Mouse (Mus musculus) forebrain, embryonic 11.5 days (tissue): ENCODE measurements around the gene Ptprn2. TPM values are rescaled to one million over a fixed set of nuclear protein-coding genes. Genes with fewer than 3 reads are reported as not detected.
A peak's percentile ranks its signal among the peaks of the same experiment; 100 is the strongest.

Experiments
- ATAC-seq: fragments of 200-750 bp; cut with Nextera tagmentation; replicated peaks from 2 replicates; pipeline ENCODE4 v1.8.0; 2017; ENCODE audit warnings: moderate TSS enrichment; ENCODE audit not compliant: low FRiP score
- DNase-seq: peaks from one replicate; pipeline ENCODE4 v3.0.0-alpha.2; 2017; ENCODE audit warnings: low spot score
- H3K27ac ChIP-seq: fragments of 300-500 bp; sonication (generic); 2 replicates; pipeline ENCODE4 v1.5.1; 2014; ENCODE audit warnings: low read depth, low read length
- H3K27me3 ChIP-seq: fragments of 300-500 bp; sonication (generic); 2 replicates; pipeline ENCODE4 v1.6.1; 2014; ENCODE audit warnings: mild to moderate bottlenecking, low read length, mixed read lengths; ENCODE audit not compliant: control insufficient read depth, insufficient read depth
- H3K36me3 ChIP-seq: fragments of 300-500 bp; sonication (generic); 2 replicates; pipeline ENCODE4 v1.6.1; 2014; ENCODE audit warnings: mild to moderate bottlenecking, low read length, moderate library complexity, mixed read lengths; ENCODE audit not compliant: control insufficient read depth, insufficient read depth
- H3K4me1 ChIP-seq: fragments of 300-500 bp; sonication (generic); replicated peaks from 2 replicates; pipeline ENCODE4 v1.6.1; 2014; ENCODE audit warnings: low read length, mixed read lengths; ENCODE audit not compliant: control insufficient read depth, insufficient read depth
- H3K4me2 ChIP-seq: fragments of 300-500 bp; sonication (generic); 2 replicates; pipeline ENCODE4 v1.6.1; 2014; ENCODE audit warnings: low read depth, mild to moderate bottlenecking, low read length, moderate library complexity, mixed read lengths; ENCODE audit not compliant: severe bottlenecking
- H3K4me3 ChIP-seq: fragments of 300-500 bp; sonication (generic); 2 replicates; pipeline ENCODE4 v1.5.1; 2014; ENCODE audit warnings: low read depth, low read length
- H3K9ac ChIP-seq: fragments of 300-500 bp; sonication (generic); 2 replicates; pipeline ENCODE4 v1.6.1; 2014; ENCODE audit warnings: low read length
- H3K9me3 ChIP-seq: fragments of 300-500 bp; sonication (generic); 2 replicates; pipeline ENCODE4 v1.6.1; 2016; ENCODE audit warnings: low read length, mixed read lengths; ENCODE audit not compliant: control insufficient read depth
- WGBS: fragments of 180-500 bp; shearing (Covaris S2); extraction: QIAGEN DNeasy Blood & Tissue Kit; methylation state at CpG from one replicate; pipeline ENCODE4 v1.1.7; 2014; 5-methylcytosine and 5-hydroxymethylcytosine counted together
- polyA plus RNA-seq: library from polyadenylated mRNA; unstranded; fragments of >200 nt; fragmentation: Nextera tagmentation; extraction: Ambion mirVana; gene quantifications from 2 replicates; pipeline ENCODE4 v1.2.1, GENCODE M21; 2014

Ptprn2 gene
- polyA plus RNA-seq, 1 experiment from 2014 or later = 6.8 TPM

DNA sequence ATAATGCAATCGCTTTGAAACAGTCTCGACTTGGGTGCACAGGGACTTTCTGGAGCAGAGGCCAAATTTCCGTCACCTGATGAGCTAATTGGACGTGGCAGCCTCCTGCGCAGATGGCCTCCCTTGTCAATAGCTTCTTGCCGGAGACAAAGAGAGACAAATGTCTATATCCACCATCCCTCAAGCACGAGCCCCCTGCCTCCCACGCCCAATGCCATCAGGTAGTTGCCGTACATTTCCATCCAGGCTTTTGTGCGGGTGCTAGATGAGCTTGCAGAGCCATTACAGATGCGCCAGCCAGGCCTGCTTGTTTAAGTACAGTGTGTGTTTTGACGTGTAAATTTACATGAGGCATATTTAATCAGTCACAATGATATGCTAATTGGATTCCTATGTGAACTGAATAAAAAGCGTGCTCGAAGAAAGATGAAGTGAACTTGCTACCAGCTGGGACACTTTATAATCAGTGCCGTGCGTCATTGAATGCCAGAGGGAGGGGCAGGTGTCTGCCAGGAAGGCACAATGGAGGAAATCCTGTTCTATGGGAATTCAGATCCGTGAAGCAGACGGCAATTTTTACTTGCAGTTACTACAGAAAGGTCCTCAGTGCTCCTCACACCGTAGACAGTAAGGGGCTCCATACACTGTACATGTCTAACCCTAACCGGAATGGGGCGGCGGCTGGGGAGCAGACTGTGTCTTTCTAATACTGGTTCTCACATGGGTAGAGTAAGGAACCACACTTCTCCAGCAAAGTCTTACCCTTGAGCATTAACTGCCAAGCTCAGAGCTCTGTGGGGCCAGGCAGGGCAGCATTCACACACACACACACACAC is 434.4 kb downstream of the Ptprn2 start:
- Histone ChIP-seq H3K4me1 (peaks cover 9% of the 10 kb centered on the region; the same call in 1 of the 2 replicates), H3K4me2 (no peak overlapping the region), H3K9ac (no peak overlapping the region), H3K27me3 (no peaks in the 10 kb centered on the region), H3K9me3 (no peaks in the 10 kb centered on the region), H3K36me3 (no peaks in the 10 kb centered on the region), H3K27ac (peak overlapping the region; percentile 58), H3K4me3 (no peak overlapping the region)
- ATAC-seq (peak; percentile 82), DNase-seq (peak; percentile 62)
- WGBS = 55% methylated on average over 22 of the region's 22 CpGs

GRCm38 (mm10) chr12:116927115-116927514 is 441.6 kb downstream of the Ptprn2 start:
- Histone ChIP-seq H3K4me1 (0 out of 2 replicates have a peak, but pooled peaks cover 3% of the 10 kb centered on the region), H3K27ac (no peak overlapping the region), H3K27me3 (no peaks in the 10 kb centered on the region; the same call in 1 of the 2 replicates), H3K36me3 (no peaks in the 10 kb centered on the region), H3K9ac (no peak overlapping the region), H3K9me3 (no peaks in the 10 kb centered on the region), H3K4me3 (no peak overlapping the region), H3K4me2 (no peak overlapping the region)
- no peak for DNase-seq
- ATAC-seq = peak; percentile 42
- WGBS = 21% methylated on average over 5 of the region's 5 CpGs

GRCm38 (mm10) chr12:116927516-116927915 is 442.0 kb downstream of the Ptprn2 start:
- no peak overlapping the region for H3K27ac ChIP-seq
- no peak for DNase-seq
- ATAC-seq = no peak
- H3K4me1 ChIP-seq = 0 out of 2 replicates have a peak, but pooled peaks cover 3% of the 10 kb centered on the region
- H3K9me3 ChIP-seq = no peaks in the 10 kb centered on the region
- no peak overlapping the region for H3K4me3 ChIP-seq
- no peaks in the 10 kb centered on the region for H3K36me3 ChIP-seq
- H3K9ac ChIP-seq = no peak overlapping the region
- no peaks in the 10 kb centered on the region; the same call in 1 of the 2 replicates for H3K27me3 ChIP-seq
- no peak overlapping the region for H3K4me2 ChIP-seq
- 93% methylated on average over 1 of the region's 1 CpGs for WGBS

GRCm38 (mm10) chr12:116938158-116938854 is 452.8 kb downstream of the Ptprn2 start:
- DNase-seq (peak; percentile 73), ATAC-seq (peak; percentile 86)
- Histone ChIP-seq H3K4me2 (no peak overlapping the region), H3K9ac (no peak overlapping the region), H3K36me3 (no peaks in the 10 kb centered on the region), H3K9me3 (no peaks in the 10 kb centered on the region), H3K27ac (no peak overlapping the region), H3K4me1 (peaks cover 4% of the 10 kb centered on the region; the same call in 1 of the 2 replicates), H3K4me3 (no peak overlapping the region), H3K27me3 (peaks cover 20% of the 10 kb centered on the region)
- WGBS = 11% methylated on average over 3 of the region's 3 CpGs

DNA sequence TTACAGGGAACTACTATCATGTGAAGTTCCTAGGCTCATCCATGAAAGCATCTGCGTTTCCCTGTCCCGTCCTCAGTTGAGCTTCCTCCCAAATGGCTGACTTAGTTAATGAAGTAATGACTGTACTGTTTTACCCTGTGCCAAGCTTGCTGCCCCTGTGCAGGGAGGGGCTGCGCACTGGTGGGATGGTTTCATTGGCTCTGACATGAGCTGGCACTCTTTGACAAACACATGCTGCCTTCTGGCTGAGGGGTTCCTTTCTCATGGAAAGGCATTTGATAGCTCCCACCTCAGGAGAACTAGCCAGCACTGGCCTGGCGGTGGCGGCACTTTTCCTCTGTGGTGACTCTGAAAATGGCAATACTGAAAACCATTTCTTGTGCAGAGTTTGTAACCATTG is 458.4 kb downstream of the Ptprn2 start:
- Histone ChIP-seq H3K9ac (no peak overlapping the region), H3K9me3 (no peaks in the 10 kb centered on the region), H3K4me1 (peaks cover 3% of the 10 kb centered on the region; the same call in 1 of the 2 replicates), H3K4me3 (no peak overlapping the region), H3K36me3 (no peaks in the 10 kb centered on the region), H3K27ac (no peak overlapping the region), H3K27me3 (peaks cover 6% of the 10 kb centered on the region; the same call in 1 of the 2 replicates), H3K4me2 (no peak overlapping the region)
- no peak for ATAC-seq
- whole genome bisulfite sequencing = 84% methylated on average over 5 of the region's 5 CpGs
- no peak for DNase-seq

- no peaks in the 10 kb centered on the region for H3K9me3 ChIP-seq
- no peaks in the 10 kb centered on the region; the same call in 1 of the 2 replicates for H3K27me3 ChIP-seq
- no peak overlapping the region for H3K4me2 ChIP-seq
- DNase-seq (no peak), ATAC-seq (no peak)
- no peak overlapping the region for H3K27ac ChIP-seq
- no peaks in the 10 kb centered on the region for H3K4me1 ChIP-seq
- H3K36me3 ChIP-seq = no peaks in the 10 kb centered on the region
- no peak overlapping the region for H3K4me3 ChIP-seq
- H3K9ac ChIP-seq = no peak overlapping the region
- WGBS = 53% methylated on average over 4 of the region's 4 CpGs
Measured at GRCm38 (mm10) chr12:116948151-116948928, 462.8 kb downstream of the Ptprn2 start.

DNA sequence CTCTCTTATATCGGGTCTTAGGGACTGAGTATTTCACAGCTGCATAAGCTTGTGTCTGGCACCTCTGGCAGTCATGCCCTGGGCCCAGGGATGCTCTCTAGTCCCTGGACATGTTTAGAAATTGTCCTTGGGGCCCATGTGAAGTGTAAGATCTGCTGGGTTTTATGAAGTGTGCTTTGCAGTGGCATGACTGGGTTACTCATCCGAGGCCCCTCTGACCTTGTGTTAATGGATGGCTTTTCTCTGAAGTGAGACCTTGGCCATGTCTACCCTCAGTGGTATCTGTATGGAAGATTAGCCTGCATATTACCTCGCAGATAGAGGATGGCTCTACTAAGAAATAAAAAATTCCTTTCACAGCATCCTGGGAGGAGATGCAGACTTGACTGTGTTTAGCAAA is 464.2 kb downstream of the Ptprn2 start:
- no peak overlapping the region for H3K9ac ChIP-seq
- WGBS = 86% methylated on average over 3 of the region's 3 CpGs
- H3K27ac ChIP-seq = no peak overlapping the region
- H3K36me3 ChIP-seq = no peaks in the 10 kb centered on the region
- H3K4me3 ChIP-seq = no peak overlapping the region
- ATAC-seq = no peak
- DNase-seq = no peak
- no peaks in the 10 kb centered on the region for H3K27me3 ChIP-seq
- no peaks in the 10 kb centered on the region for H3K9me3 ChIP-seq
- H3K4me2 ChIP-seq = no peak overlapping the region
- no peaks in the 10 kb centered on the region for H3K4me1 ChIP-seq

DNA sequence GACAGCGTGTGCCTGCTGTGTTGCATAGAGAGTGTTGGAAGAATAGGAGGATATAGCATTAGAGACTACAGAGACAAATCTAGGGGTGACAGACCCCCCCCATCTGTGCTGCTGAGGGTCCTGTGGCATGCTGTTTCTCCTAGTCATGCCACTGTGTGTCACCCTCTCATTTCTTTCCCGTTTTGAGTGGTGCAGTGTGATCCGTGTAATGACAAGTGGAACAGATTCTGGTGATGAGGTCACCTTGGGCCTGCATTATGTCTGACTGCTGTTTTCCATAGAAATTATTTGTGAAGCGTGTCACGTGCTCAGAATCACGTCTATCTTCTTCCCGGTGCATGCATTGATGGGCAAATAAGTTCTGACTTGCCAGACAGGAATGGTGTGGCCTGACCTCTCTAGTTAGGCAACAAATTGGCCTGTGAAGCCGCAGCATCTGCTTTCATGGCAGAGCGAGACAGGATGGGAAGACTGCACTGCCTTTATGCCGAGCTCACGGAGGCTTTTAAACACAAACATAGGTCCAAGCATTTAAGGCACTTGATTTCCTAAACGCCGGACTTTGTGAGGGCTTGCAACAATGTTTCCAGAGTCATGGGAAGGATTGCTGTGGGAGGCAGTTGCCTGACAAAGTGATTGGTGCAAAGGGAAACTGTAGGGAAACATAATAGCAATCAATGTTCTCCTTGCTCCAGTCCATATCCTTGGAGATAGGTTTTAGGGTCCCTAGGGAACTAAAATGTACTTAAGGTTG is 467.1 kb downstream of the Ptprn2 start:
- H3K4me2 ChIP-seq = no peak overlapping the region
- no peaks in the 10 kb centered on the region for H3K36me3 ChIP-seq
- no peak for DNase-seq
- ATAC-seq = no peak
- 85% methylated on average over 13 of the region's 13 CpGs for WGBS
- H3K4me3 ChIP-seq = no peak overlapping the region
- no peaks in the 10 kb centered on the region for H3K27me3 ChIP-seq
- H3K4me1 ChIP-seq = no peaks in the 10 kb centered on the region
- H3K9me3 ChIP-seq = no peaks in the 10 kb centered on the region
- no peak overlapping the region for H3K27ac ChIP-seq
- no peak overlapping the region for H3K9ac ChIP-seq
